Mouse (Mus musculus): Measurements from ENCODE around the gene Dpp8. TPM values are rescaled to one million over a fixed set of nuclear protein-coding genes. Genes with fewer than 3 reads are reported as not detected.

Dpp8 gene
- polyA plus RNA-seq, 1 experiment from 2014 or later: 26.4 TPM

GRCm38 (mm10) chr9:65085270-65085669 is 53.1 kb downstream of the Dpp8 start:
- Histone ChIP-seq H3K27ac (ENCODE audit: low read depth) (no peak overlapping the region), H3K4me3 (ENCODE audit: low read depth, low read length) (no peak overlapping the region), H3K36me3 (ENCODE audit: control insufficient read depth, insufficient read depth, low read length) (peaks cover 31% of the 10 kb centered on the region), H3K4me1 (replicated peaks; ENCODE audit: control insufficient read depth, insufficient read depth, low read length) (no peaks in the 10 kb centered on the region), H3K9me3 (ENCODE audit: control insufficient read depth, low read length) (no peaks in the 10 kb centered on the region), H3K9ac (ENCODE audit: low read length) (no peak overlapping the region), H3K4me2 (ENCODE audit: low read length) (no peak overlapping the region), H3K27me3 (replicated peaks; ENCODE audit: control insufficient read depth, insufficient read depth, low read length) (no peaks in the 10 kb centered on the region)
- WGBS: 97% methylated on average over 1 of the region's 1 CpGs
- DNase-seq (ENCODE audit: low spot score) (no peak), ATAC-seq (replicated peaks; ENCODE audit: low FRiP score, low TSS enrichment, low read depth) (no peak)

DNA sequence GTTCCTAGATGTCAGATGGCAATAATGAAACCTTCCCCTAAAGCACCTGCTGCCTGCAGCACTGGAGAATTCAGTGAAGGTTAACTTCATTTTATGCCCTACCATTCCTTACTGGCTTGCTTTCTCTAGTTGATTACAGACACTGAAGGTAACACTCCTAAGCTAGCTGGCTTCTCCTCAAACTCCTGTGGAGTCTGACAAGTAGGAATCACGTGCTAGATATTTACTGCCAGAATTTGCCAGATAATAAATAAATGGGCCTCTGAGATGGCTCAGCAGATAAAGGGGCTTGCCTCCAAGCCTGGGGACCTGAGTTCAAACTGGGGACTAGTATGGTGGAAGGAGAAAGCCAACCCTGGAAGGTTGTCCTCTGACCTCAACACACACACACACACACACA is 54.6 kb downstream of the Dpp8 start:
- DNase-seq (ENCODE audit: low spot score) (no peak), ATAC-seq (replicated peaks; ENCODE audit: low FRiP score, low TSS enrichment, low read depth) (no peak)
- WGBS: 35% methylated on average over 1 of the region's 1 CpGs
- Histone ChIP-seq H3K4me1 (replicated peaks; ENCODE audit: control insufficient read depth, insufficient read depth, low read length) (no peaks in the 10 kb centered on the region), H3K27ac (ENCODE audit: low read depth) (no peak overlapping the region), H3K4me3 (ENCODE audit: low read depth, low read length) (no peak overlapping the region), H3K36me3 (ENCODE audit: control insufficient read depth, insufficient read depth, low read length) (peaks cover 15% of the 10 kb centered on the region), H3K27me3 (replicated peaks; ENCODE audit: control insufficient read depth, insufficient read depth, low read length) (no peaks in the 10 kb centered on the region), H3K9ac (ENCODE audit: low read length) (no peak overlapping the region), H3K4me2 (ENCODE audit: low read length) (no peak overlapping the region), H3K9me3 (ENCODE audit: control insufficient read depth, low read length) (no peaks in the 10 kb centered on the region)

DNA sequence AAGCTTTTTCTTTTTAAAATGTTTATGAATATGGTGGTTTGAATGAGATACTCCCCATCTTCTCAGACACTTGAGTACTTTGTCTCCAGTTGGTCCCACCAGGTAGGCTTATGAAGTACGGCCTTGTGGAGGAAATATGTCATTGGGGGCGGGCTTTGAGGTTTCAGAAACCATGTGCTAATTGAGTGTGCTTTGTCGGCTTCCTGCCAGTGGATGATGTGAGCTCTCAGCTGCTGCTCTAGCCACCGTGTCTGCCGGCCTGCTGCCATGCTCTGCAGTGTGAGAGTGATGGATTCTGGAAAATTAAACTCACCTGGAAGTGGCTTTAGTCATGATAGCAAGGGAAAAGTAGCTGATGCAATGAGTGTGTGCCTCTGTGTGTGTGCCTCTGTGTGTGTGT is 55.3 kb downstream of the Dpp8 start:
- DNase-seq (ENCODE audit: low spot score): no peak
- 49% methylated on average over 5 of the region's 5 CpGs for WGBS
- H3K27ac ChIP-seq (ENCODE audit: low read depth): no peak overlapping the region
- ATAC-seq (replicated peaks; ENCODE audit: low FRiP score, low TSS enrichment, low read depth): no peak
- H3K9ac ChIP-seq (ENCODE audit: low read length): no peak overlapping the region
- H3K4me3 ChIP-seq (ENCODE audit: low read depth, low read length): no peak overlapping the region
- H3K4me2 ChIP-seq (ENCODE audit: low read length): no peak overlapping the region
- no peaks in the 10 kb centered on the region for H3K9me3 ChIP-seq (ENCODE audit: control insufficient read depth, low read length)
- H3K4me1 ChIP-seq (replicated peaks; ENCODE audit: control insufficient read depth, insufficient read depth, low read length): no peaks in the 10 kb centered on the region
- no peaks in the 10 kb centered on the region for H3K27me3 ChIP-seq (replicated peaks; ENCODE audit: control insufficient read depth, insufficient read depth, low read length)
- peaks cover 9% of the 10 kb centered on the region; the same call in 1 of the 2 replicates for H3K36me3 ChIP-seq (ENCODE audit: control insufficient read depth, insufficient read depth, low read length)

DNA sequence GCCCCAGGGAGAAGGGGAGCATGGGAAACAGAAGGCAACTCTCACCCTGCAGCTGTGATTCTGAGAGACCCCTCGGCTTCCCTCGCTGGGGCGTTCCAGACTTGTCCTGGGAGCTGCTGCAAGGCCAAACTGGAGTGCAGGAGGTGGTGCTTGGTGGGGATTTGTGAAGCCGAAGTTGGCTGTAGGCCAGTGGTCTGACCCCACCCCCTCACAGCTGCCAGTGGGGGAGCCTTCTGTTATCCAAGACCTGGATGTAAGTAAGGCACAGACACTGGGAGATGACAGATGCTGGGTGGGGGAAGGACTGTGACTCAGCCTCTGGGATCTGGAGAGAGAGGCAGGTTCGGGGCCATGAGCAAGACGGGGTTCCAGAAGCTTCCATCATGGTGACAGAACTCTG is 62.0 kb downstream of the Dpp8 start:
- ATAC-seq (replicated peaks; ENCODE audit: low FRiP score, low TSS enrichment, low read depth): peak; percentile 73
- H3K4me1 ChIP-seq (replicated peaks; ENCODE audit: control insufficient read depth, insufficient read depth, low read length): peaks cover 12% of the 10 kb centered on the region
- H3K27me3 ChIP-seq (replicated peaks; ENCODE audit: control insufficient read depth, insufficient read depth, low read length): no peaks in the 10 kb centered on the region
- H3K9ac ChIP-seq (ENCODE audit: low read length): no peak overlapping the region
- DNase-seq (ENCODE audit: low spot score): peak; percentile 86
- H3K4me3 ChIP-seq (ENCODE audit: low read depth, low read length): no peak overlapping the region
- WGBS: 23% methylated on average over 6 of the region's 6 CpGs
- peak overlapping the region; percentile 5; the same call in 1 of the 2 replicates for H3K4me2 ChIP-seq (ENCODE audit: low read length)
- no peaks in the 10 kb centered on the region for H3K9me3 ChIP-seq (ENCODE audit: control insufficient read depth, low read length)
- H3K36me3 ChIP-seq (ENCODE audit: control insufficient read depth, insufficient read depth, low read length): no peaks in the 10 kb centered on the region
- H3K27ac ChIP-seq (ENCODE audit: low read depth): peak overlapping the region; percentile 24; the same call in 1 of the 2 replicates

DNA sequence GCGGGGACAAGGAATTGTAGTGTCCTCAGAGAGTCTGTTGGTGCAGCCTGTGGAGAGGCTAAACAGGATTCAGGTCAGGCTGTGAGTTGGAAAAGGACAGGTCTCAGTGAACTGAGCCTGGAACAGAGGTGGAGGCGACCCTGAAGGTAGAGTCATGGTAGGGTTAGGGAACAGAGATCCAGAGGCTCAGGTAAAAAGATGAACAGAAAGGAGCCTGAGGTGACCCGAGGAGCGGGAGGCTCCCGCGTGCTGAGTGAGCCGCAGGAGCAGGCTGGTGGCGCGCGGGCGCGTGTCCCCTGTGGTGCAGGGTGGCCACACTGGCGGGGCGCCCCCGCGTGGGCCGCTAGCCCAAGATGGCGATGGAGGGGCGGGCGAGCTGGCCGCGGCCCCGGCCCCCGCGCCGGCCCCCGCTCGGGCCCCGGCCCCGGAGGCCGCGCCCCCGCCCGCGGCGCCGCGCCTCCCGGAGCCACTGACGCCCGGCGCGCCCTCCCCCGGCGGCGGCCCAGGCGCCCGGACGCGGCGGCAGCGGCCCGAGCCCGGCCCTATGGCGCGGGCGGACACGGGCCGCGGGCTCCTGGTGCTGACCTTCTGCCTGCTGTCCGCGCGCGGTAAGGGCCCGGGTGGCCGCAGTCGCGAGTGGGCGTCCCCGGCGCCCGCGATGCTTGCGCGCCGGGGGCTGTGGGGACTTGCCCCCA is 68.9 kb downstream of the Dpp8 start, which contains the start of gene Igdcc4:
Gene Igdcc4 (plus strand): TSS at position 496 of the 695 bp plus-strand sequence.
- Histone ChIP-seq H3K9me3 (ENCODE audit: control insufficient read depth, low read length) (peaks cover 6% of the 10 kb centered on the region), H3K4me2 (ENCODE audit: low read length) (peak within 1 kb of the TSS; percentile 85), H3K4me3 (ENCODE audit: low read depth, low read length) (peak within 1 kb of the TSS; percentile 84), H3K27me3 (replicated peaks; ENCODE audit: control insufficient read depth, insufficient read depth, low read length) (no peaks in the 10 kb centered on the region), H3K4me1 (replicated peaks; ENCODE audit: control insufficient read depth, insufficient read depth, low read length) (peaks cover 22% of the 10 kb centered on the region), H3K9ac (ENCODE audit: low read length) (peak within 1 kb of the TSS; percentile 90), H3K36me3 (ENCODE audit: control insufficient read depth, insufficient read depth, low read length) (no peaks in the 10 kb centered on the region), H3K27ac (ENCODE audit: low read depth) (peak within 1 kb of the TSS; percentile 93)
- DNase-seq (ENCODE audit: low spot score): peak; percentile 73
- 2% methylated on average over 43 of the region's 76 CpGs for WGBS
- ATAC-seq (replicated peaks; ENCODE audit: low FRiP score, low TSS enrichment, low read depth): peak; percentile 37

- Histone ChIP-seq H3K9ac (ENCODE audit: low read length) (peak overlapping the region; percentile 90), H3K9me3 (ENCODE audit: control insufficient read depth, low read length) (peaks cover 6% of the 10 kb centered on the region), H3K27me3 (replicated peaks; ENCODE audit: control insufficient read depth, insufficient read depth, low read length) (no peaks in the 10 kb centered on the region), H3K4me2 (ENCODE audit: low read length) (peak overlapping the region; percentile 85), H3K36me3 (ENCODE audit: control insufficient read depth, insufficient read depth, low read length) (no peaks in the 10 kb centered on the region), H3K4me1 (replicated peaks; ENCODE audit: control insufficient read depth, insufficient read depth, low read length) (peaks cover 29% of the 10 kb centered on the region), H3K27ac (ENCODE audit: low read depth) (peak overlapping the region; percentile 93), H3K4me3 (ENCODE audit: low read depth, low read length) (peak overlapping the region; percentile 84)
- peak; percentile 64 for ATAC-seq (replicated peaks; ENCODE audit: low FRiP score, low TSS enrichment, low read depth)
- DNase-seq (ENCODE audit: low spot score): peak; percentile 89
- under 1% methylated on average over 39 of the region's 39 CpGs for WGBS
These were observed 69.6 kb downstream of the Dpp8 start for GRCm38 (mm10) chr9:65101686-65102376.

GRCm38 (mm10) chr9:65102377-65103172 is 70.4 kb downstream of the Dpp8 start:
- peak overlapping the region; percentile 93 for H3K27ac ChIP-seq (ENCODE audit: low read depth)
- ATAC-seq (replicated peaks; ENCODE audit: low FRiP score, low TSS enrichment, low read depth): peak; percentile 79
- H3K36me3 ChIP-seq (ENCODE audit: control insufficient read depth, insufficient read depth, low read length): no peaks in the 10 kb centered on the region
- H3K9ac ChIP-seq (ENCODE audit: low read length): peak overlapping the region; percentile 90
- H3K27me3 ChIP-seq (replicated peaks; ENCODE audit: control insufficient read depth, insufficient read depth, low read length): no peaks in the 10 kb centered on the region
- no peak for DNase-seq (ENCODE audit: low spot score)
- peak overlapping the region; percentile 85 for H3K4me2 ChIP-seq (ENCODE audit: low read length)
- peak overlapping the region; percentile 84 for H3K4me3 ChIP-seq (ENCODE audit: low read depth, low read length)
- WGBS: 1% methylated on average over 34 of the region's 36 CpGs
- H3K4me1 ChIP-seq (replicated peaks; ENCODE audit: control insufficient read depth, insufficient read depth, low read length): peaks cover 35% of the 10 kb centered on the region
- peaks cover 6% of the 10 kb centered on the region for H3K9me3 ChIP-seq (ENCODE audit: control insufficient read depth, low read length)

DNA sequence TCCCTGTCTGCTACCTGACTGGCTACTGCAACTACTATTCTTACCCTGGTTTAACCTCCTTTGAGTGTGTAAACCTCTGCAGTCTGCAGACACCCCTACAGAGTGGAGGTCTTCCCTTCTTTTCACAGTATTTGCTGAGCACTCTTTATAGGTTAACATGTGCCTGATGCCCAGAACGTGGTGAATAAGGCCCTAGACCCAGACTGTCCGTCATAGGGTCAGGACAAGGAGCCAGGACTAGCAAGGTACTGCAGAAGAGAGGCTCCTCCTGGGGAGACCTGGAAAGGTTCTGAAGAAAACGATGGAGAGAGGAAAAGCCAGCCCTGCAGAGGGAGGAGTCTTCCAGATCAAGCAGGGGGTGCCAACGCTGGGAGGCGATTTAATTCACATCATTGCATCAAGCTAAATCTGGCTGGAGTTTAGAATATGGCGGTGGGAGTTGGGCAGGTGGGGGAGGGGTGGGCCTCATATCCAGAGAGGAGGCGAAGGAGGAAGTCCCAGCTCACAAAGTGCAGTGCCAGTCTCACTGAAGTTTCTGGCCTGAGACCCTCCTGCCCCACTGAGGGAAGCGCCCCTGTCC is 71.0 kb downstream of the Dpp8 start:
- H3K27ac ChIP-seq (ENCODE audit: low read depth): peak overlapping the region; percentile 93; the same call in 1 of the 2 replicates
- peaks cover 41% of the 10 kb centered on the region for H3K4me1 ChIP-seq (replicated peaks; ENCODE audit: control insufficient read depth, insufficient read depth, low read length)
- H3K27me3 ChIP-seq (replicated peaks; ENCODE audit: control insufficient read depth, insufficient read depth, low read length): no peaks in the 10 kb centered on the region
- H3K36me3 ChIP-seq (ENCODE audit: control insufficient read depth, insufficient read depth, low read length): no peaks in the 10 kb centered on the region
- WGBS: 28% methylated on average over 8 of the region's 8 CpGs
- H3K4me2 ChIP-seq (ENCODE audit: low read length): peak overlapping the region; percentile 85
- H3K9me3 ChIP-seq (ENCODE audit: control insufficient read depth, low read length): peaks cover 6% of the 10 kb centered on the region
- ATAC-seq (replicated peaks; ENCODE audit: low FRiP score, low TSS enrichment, low read depth) (no peak), DNase-seq (ENCODE audit: low spot score) (no peak)
- H3K9ac ChIP-seq (ENCODE audit: low read length): peak overlapping the region; percentile 90
- H3K4me3 ChIP-seq (ENCODE audit: low read depth, low read length): peak overlapping the region; percentile 84
